Mouse (Mus musculus) left cerebral cortex, postnatal 25 days (tissue): ENCODE data around the gene Slc9c1. TPM values are rescaled to one million over a fixed set of nuclear protein-coding genes. Genes with fewer than 3 reads are reported as not detected.

Experiments
- total RNA-seq, 2 experiments: library from RNA; stranded (reverse); gene quantifications; 2 replicates each; pipeline ENCODE4 v1.2.3; 2021

Slc9c1 gene
- total RNA-seq, 2 experiments from 2014 or later, result not detected

Other genes starting within 250 kb of the Slc9c1 start
- gene Cd200, start 126.3 kb upstream of the Slc9c1 start, total RNA-seq, result 100 to 1,000 TPM; 107 to 124 TPM
- under 1 TPM in 1 of 2 experiments, not detected in 1; 0.14 TPM for gene Gm609, start 42.3 kb upstream of the Slc9c1 start, total RNA-seq
- not detected for gene Gm17783, start 3.3 kb upstream of the Slc9c1 start, total RNA-seq
- not detected for gene Gcsam, start 75.1 kb downstream of the Slc9c1 start, total RNA-seq
- gene BC016579, start 118.8 kb downstream of the Slc9c1 start, total RNA-seq, result under 1 TPM in 1 of 2 experiments, not detected in 1; 0.16 TPM
- gene Tmprss7, start 158.3 kb downstream of the Slc9c1 start, total RNA-seq, result 1 to 10 TPM; 2.8 to 4.4 TPM
- gene Tagln3, start 189.3 kb downstream of the Slc9c1 start, total RNA-seq, result 100 to 1,000 TPM; 309 to 348 TPM
- gene Abhd10, start 207.6 kb downstream of the Slc9c1 start, total RNA-seq, result 10 to 100 TPM; 23.0 to 25.4 TPM